Mouse (Mus musculus) left cerebral cortex, adult 9 months (tissue): ENCODE measurements at regions not wholly inside any gene's neighbourhood (a gene's known extent, or its start where the extent isn't known, plus 50 kb on each side); places are given as distances from the start of the nearest gene placed in this dataset.

Experiments used
- DNase-seq, 2 experiments: peaks; one replicate each; pipeline ENCODE4 v3.0.0; 2022; ENCODE audit warnings: low spot score in 2 of 2

GRCm38 (mm10) chr3:144012820-144013219, 192.2 kb downstream of the Lmo4 start:
- no peak for DNase-seq

GRCm38 (mm10) chr3:144012173-144012572, 192.8 kb downstream of the Lmo4 start:
- DNase-seq = no peak

DNA sequence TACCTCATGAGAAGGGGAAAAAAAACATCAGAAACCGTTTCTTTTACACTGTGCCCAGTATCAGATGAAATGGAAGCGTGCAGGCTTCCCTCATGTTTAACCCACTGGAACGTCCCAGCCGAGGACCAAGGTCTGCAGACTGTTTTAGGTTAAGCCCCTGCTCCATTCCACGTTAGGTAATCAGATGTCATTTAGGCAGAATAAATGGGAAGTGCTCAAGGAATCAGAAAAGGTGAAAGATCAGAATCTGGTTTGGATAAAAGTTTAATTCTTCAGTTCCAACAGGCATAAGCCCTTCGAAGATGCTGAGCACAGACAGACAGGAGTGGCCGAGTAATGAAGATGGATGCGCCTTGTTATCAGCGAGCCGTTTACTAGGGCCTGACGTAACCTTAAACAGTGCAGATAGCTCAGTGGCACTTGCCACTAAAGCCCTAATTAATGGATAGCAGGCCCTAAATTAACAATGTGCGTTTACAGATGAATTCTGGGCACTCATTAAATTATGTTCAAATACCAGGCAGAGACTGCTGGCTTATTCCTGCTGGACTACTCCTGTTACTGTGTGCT, 193.5 kb downstream of the Lmo4 start:
- no peak for DNase-seq

- DNase-seq = no peak
Measured at GRCm38 (mm10) chr3:144010558-144010957, 194.5 kb downstream of the Lmo4 start.

DNA sequence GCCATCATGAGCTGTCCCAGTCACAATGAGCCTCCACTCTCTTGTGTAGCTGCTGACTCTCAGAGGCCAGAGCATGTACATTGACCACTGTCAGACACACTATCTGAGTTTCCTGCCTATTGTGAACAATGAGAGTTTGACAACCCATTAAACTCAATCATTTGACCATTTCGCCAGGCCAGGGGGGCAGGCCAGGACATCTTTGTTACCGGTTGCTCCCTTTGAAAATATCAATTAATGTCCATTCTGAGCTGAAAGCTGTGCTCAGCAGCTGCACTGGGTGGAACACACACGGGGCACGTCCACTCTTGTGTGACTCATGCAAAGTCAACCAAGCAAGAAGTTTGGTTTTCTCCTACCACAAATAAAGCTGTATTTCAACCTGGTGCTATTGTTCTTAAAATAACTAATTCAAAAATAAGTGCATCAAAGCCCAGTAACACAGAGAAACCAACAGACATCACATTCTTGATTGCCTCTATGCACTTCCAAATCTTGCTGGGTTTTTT, 197.9 kb downstream of the Lmo4 start:
- no peak for DNase-seq

DNA sequence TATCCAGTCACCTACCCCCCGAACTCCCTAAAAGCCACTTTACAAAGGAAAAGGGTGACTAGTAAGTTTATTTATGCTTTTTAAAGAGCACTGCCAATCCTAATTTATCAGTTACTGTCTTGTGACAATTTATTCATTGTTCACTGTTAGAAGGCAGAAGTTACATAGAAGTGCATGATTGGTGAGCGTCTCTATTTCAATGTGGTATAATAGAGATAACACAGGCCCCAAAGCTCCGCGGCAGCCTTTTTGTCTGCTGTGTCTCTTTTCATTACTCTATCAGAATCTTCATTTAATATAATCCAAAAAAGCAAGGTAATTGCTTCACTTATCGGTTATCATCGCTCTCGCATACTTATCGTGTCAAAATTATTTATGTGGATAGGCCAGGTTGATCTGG, 207.1 kb downstream of the Lmo4 start:
- DNase-seq = no peak

GRCm38 (mm10) chr3:143995045-143995444, 210.0 kb downstream of the Lmo4 start:
- no peak for DNase-seq

GRCm38 (mm10) chr3:143988991-143989390, 216.0 kb downstream of the Lmo4 start:
- DNase-seq = no peak

DNA sequence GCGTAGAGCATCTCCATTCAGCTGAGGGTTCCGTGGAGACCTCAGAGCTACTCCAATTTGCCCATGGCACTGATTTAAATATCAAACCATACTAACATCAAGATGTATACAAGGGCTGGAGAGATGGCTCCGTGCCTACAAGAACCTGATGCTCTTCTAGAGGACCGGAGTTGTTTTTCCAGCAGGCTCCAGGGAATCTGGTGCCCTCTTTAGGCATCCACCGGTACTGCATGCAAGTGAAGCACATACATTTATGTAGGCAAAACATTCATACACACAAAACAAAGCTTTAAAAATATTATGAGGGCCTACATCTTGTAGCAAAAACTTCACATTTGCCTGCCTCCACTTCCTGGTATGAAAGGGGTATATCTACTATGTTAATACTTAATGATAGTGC, 217.0 kb downstream of the Lmo4 start:
- no peak for DNase-seq

- DNase-seq = peak in 1 of 2 experiments; percentile 21
Measured at GRCm38 (mm10) chr3:143986798-143987197, 218.2 kb downstream of the Lmo4 start.

GRCm38 (mm10) chr3:143986200-143986506, 218.9 kb downstream of the Lmo4 start:
- DNase-seq = no peak

DNA sequence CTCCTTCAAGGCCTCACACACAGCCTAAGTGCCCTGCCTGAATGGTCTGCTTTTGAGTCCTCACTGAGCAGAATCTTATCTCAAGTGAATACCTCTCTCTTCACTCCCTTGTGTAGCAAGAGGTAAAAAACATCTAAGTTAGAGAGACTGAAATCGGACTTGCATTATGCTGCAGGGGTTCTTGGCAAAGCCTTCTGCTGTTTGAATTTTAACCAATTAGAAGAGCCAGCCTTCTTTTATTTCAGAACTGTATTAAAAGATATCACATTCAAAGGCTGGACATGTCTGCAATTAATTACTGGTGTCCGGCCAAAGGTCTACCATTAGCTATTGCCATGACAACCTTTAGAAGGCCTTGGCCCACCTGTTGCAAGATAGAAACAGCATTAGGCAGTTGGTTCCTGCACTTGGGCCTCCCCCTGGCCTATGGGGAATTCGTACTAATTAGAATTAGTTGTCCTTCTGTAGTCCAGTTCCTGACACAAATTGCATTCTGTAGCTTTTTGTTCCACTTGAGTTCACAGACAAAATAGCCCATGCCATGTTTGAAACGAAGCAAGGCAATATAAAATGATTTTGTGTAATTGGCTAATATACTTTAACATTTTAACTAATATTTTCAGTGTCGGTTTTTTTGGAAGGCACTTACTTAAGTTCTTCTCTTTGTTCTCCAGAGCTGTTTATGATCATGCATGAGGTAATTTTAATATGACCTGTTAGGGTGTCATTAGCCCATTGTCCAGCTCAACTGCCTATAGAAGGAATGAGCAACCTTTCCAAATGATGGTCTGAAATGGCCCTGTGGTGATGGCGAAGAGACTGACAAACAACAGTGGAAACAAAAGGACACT, 219.4 kb downstream of the Lmo4 start:
- DNase-seq = no peak

DNA sequence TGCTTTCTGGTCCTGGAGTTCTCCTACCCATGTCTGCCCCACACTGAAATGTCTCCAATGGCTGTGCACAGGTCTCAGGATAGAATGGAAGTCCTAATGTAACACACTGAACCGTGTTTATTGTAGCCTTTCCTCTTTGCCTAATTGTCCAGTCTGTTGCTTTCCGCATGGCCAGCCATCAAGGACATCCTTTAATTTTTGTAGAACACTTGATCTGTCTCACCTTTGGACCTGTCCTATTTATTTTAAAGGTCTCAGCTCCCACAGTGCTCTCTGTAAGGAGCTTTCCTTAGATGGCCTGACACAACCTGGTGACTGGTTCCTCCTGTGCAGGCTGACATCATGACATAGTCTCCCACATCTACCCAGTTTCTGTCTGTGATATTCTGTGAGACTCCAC, 226.3 kb downstream of the Lmo4 start:
- no peak for DNase-seq

DNA sequence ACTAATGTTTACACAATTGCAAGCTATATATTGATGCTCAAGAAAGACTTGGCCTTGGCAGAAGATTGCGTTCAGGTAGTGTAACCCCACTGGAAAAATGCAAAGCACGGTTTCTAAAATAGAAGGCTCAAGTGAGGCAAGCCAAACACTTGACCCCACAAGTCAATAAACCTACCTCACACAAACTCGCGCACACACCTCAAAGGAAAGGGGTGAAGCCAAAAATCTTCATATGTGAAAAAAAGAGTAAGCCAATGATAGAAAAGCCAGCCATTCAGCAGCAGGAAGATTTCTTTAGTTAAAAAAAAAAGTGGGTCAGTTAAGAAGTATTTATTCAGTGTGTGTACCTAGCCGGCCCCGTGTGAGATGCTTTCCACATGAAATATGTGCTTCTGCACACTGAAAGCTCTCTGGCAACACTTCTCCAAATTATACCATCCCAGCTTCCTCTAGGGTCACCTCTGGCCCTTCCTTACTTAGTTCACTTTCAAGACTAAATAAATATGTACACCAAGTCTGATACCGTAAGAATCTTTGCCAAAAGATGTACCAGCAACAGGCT, 227.1 kb downstream of the Lmo4 start:
- DNase-seq = no peak

- DNase-seq = peak; percentile 8 to 9
Measured at GRCm38 (mm10) chr3:143973582-143973981, 231.4 kb downstream of the Lmo4 start.

GRCm38 (mm10) chr3:143972351-143972750, 232.7 kb downstream of the Lmo4 start:
- DNase-seq = no peak

DNA sequence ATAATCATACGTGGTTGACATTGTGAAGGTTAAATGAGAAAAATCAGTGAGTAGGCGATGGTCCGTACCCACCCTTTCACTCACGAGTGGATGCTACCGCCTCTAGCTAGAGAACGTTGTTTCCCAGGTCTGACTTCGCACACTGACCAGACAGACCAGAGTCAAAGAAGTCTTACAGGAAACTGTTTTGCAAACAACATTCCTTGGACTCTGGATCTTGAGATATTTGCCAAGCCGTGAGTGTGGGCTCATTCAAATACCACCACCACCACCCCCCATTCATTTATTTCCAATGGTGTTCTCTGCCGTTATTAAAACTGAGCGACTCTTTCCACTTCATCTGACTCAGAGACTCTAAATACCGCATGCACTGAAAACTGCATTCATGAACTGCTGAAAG, 234.2 kb downstream of the Lmo4 start:
- DNase-seq = no peak

DNA sequence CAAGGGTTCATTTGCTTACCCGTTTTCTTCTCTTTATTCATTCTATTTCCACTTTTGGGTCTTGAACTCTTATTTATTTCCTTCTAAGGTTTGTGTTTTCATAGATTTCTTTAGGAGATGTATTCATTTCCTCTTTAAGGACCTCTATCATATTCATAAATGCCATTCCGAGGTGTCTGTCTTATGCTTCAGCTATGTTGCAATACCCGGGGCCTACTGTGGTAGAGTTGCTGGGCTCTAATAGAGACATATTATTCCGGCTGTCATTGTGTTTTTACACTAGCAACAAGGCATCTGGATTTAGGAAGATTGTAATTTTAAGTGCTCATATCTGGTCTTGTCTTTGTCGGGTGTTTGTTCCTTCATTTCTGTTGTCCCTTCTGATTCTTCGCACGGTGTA, 249.5 kb downstream of the Lmo4 start:
- no peak for DNase-seq

DNA sequence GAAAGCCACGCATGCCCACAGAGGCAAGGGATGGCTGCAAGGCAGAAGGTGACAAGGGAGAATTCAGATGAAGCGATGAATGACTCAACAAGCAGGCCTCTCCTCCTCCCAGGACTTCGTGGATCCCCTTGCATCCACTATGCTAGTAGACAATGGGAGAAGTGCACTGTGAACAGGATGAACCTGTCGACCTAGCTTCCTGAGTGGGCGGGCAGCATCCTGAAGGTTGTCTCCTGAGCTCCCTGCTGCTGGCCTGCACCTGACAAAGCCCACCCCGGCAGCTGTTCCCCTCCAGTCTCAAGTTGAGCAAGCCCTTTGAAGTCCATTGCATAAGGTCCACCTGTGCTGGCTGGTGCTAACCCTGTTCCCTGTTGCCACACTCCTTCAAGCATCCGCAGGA, 250.2 kb downstream of the Lmo4 start:
- DNase-seq = no peak

DNA sequence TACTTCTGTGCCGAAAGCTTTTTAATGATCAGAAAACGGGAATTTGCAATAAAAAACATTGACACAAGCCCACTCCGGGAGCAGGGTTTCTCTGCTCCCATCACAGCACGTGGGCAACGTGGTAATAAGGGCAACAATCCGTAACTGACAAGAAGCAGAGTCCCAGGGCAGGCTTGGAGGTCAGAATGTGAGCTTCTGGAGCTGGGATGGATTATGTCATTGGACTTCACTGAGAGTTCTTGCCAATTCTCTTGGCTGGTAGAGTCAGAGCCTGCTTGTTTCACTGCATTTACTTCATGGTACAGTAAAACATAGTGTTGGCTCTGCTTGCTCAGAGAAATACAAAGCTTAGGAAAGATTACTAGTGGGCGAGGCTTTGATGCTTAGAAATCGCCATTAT, 252.7 kb downstream of the Lmo4 start:
- no peak for DNase-seq

- no peak for DNase-seq
Measured at GRCm38 (mm10) chr3:143949656-143950055, 255.4 kb downstream of the Lmo4 start.

- no peak for DNase-seq
Measured at GRCm38 (mm10) chr3:143949026-143949637, 255.9 kb downstream of the Lmo4 start.

- DNase-seq = no peak
Measured at GRCm38 (mm10) chr3:143947938-143948267, 257.1 kb downstream of the Lmo4 start.
